22 mouse cellular contexts compared by ENCODE assay signal in the genomic region with DNA sequence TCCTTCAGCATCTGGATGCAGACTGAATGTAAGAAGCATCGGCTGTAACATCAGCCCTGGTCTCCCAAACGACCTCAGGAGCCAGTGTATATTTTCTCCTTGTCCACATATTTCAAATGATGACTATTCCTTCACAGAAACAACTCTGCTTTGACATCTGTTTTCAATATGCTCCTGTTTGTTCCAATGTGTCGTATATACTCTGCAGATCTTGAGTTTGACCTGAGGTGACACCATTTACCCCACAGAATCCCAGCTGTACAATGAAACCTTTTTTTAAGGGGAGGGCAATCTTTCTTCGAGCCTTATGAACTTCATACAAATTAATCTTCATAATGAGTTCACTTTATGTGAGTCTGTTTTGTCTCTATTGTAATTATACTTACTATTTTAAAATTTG.
DNase-seq lines count a peak whose midpoint lies in the region; ATAC-seq lines count a peak whose summit lies in the region.
"Had no signal": no experiment of that assay in that cellular context is flagged by ENCODE, and none has a peak within 500 bp of the region (broad histone marks: within the 10 kb centered on the region; RNA-seq: fewer than 3 reads in every experiment).

No protein-coding gene starts in this region.

- WGBS in kidney, embryonic 15.5 days, result 23% methylated on average over 4 of the region's 4 CpGs
- 75% methylated on average over 4 of the region's 4 CpGs for WGBS in forebrain, embryonic 13.5 days

- H3K9me3 ChIP-seq in kidney, embryonic 15.5 days (replicated peaks), result no peaks in the 10 kb centered on the region
- no peaks in the 10 kb centered on the region for H3K9me3 ChIP-seq in forebrain, embryonic 13.5 days (replicated peaks)
- H3K9me3 ChIP-seq: embryonic facial prominence, embryonic 12.5 days; heart, embryonic 10.5 days; hindbrain, embryonic 15.5 days; liver, embryonic 13.5 days; midbrain, embryonic 10.5 days had no signal

- no peak for DNase-seq in kidney, postnatal 10 days
- peak; percentile 45 for DNase-seq in NIH3T3 (ENCODE audit: low read depth)
- peak; percentile 50 for DNase-seq in embryo, embryonic 11.5 days (ENCODE audit: low read depth, low spot score)
- DNase-seq in hindlimb bud, embryonic 11.5 days (ENCODE audit: extremely low spot score, low read depth, low spot score), result peak; percentile 77
- no peak for DNase-seq in Muller cell, postnatal 12 days (ENCODE audit: inconsistent ontology term)
- DNase-seq in heart, adult 8-10 months (ENCODE audit: low spot score), result no peak
- DNase-seq: adrenal gland, adult 2 months; B cell, adult 2 months; cerebellum, postnatal 10 days; forebrain, postnatal 0 days; liver, embryonic 13.5 days; lung, embryonic 14.5 days; lung, postnatal 4 days; retina, postnatal 1 day; thymus, postnatal 14 days had no signal

- no peak overlapping the region for H3K9ac ChIP-seq in kidney, embryonic 15.5 days
- no peak overlapping the region for H3K9ac ChIP-seq in forebrain, embryonic 13.5 days
- H3K9ac ChIP-seq: embryonic facial prominence, embryonic 12.5 days; forebrain, postnatal 0 days; hindbrain, embryonic 15.5 days; liver, embryonic 13.5 days; lung, embryonic 14.5 days had no signal

- H3K27ac ChIP-seq in kidney, embryonic 15.5 days, result no peak overlapping the region
- no peak overlapping the region for H3K27ac ChIP-seq in forebrain, embryonic 13.5 days
- H3K27ac ChIP-seq: embryonic facial prominence, embryonic 12.5 days; heart, embryonic 10.5 days; hindbrain, embryonic 15.5 days; liver, embryonic 13.5 days; midbrain, embryonic 10.5 days had no signal

- H3K4me2 ChIP-seq in kidney, embryonic 15.5 days, result no peak overlapping the region
- no peak overlapping the region for H3K4me2 ChIP-seq in forebrain, embryonic 13.5 days
- H3K4me2 ChIP-seq: embryonic facial prominence, embryonic 12.5 days; hindbrain, embryonic 15.5 days; liver, embryonic 13.5 days; lung, embryonic 14.5 days had no signal

- peak; percentile 25; the same call in 1 of the 2 replicates for ATAC-seq in kidney, embryonic 15.5 days (replicated peaks; ENCODE audit: low FRiP score)
- no peak for ATAC-seq in forebrain, embryonic 13.5 days
- ATAC-seq: forebrain, postnatal 0 days; intestine, embryonic 16.5 days had no signal

- no peaks in the 10 kb centered on the region for H3K4me1 ChIP-seq in kidney, embryonic 15.5 days
- H3K4me1 ChIP-seq in forebrain, embryonic 13.5 days, result no peaks in the 10 kb centered on the region
- H3K4me1 ChIP-seq: heart, embryonic 10.5 days; hindbrain, embryonic 15.5 days; liver, embryonic 13.5 days; midbrain, embryonic 10.5 days had no signal

- no peak overlapping the region for H3K4me3 ChIP-seq in kidney, embryonic 15.5 days (replicated peaks)
- H3K4me3 ChIP-seq in forebrain, embryonic 13.5 days, result no peak overlapping the region
- H3K4me3 ChIP-seq: embryonic facial prominence, embryonic 12.5 days; heart, embryonic 10.5 days; hindbrain, embryonic 15.5 days; liver, embryonic 13.5 days; midbrain, embryonic 10.5 days had no signal

- no peaks in the 10 kb centered on the region for H3K27me3 ChIP-seq in kidney, embryonic 15.5 days
- no peaks in the 10 kb centered on the region for H3K27me3 ChIP-seq in forebrain, embryonic 13.5 days
- H3K27me3 ChIP-seq: embryonic facial prominence, embryonic 12.5 days; hindbrain, embryonic 15.5 days; liver, embryonic 13.5 days had no signal

- no peaks in the 10 kb centered on the region for H3K36me3 ChIP-seq in kidney, embryonic 15.5 days
- no peaks in the 10 kb centered on the region for H3K36me3 ChIP-seq in forebrain, embryonic 13.5 days (ENCODE audit: poor library complexity, severe bottlenecking)
- H3K36me3 ChIP-seq: embryonic facial prominence, embryonic 12.5 days; heart, embryonic 10.5 days; hindbrain, embryonic 15.5 days; liver, embryonic 13.5 days; midbrain, embryonic 10.5 days had no signal

Comparison
In these comparisons a context has a peak if more than half of its experiments do, and no peak if none do; other contexts are left out.
1. DNase-seq: peak in NIH3T3 (single experiment), embryo, embryonic 11.5 days (single experiment) and hindlimb bud, embryonic 11.5 days (single experiment); none in kidney, postnatal 10 days (single experiment), Muller cell, postnatal 12 days (single experiment) and heart, adult 8-10 months (single experiment).